Mouse (Mus musculus) right cerebral cortex, adult 18-20 months (tissue): ENCODE results near the gene Auh.

Source experiments
- DNase-seq: peaks from one replicate; pipeline ENCODE4 v3.0.0; 2022; ENCODE audit warnings: mixed read lengths

Auh gene

DNA sequence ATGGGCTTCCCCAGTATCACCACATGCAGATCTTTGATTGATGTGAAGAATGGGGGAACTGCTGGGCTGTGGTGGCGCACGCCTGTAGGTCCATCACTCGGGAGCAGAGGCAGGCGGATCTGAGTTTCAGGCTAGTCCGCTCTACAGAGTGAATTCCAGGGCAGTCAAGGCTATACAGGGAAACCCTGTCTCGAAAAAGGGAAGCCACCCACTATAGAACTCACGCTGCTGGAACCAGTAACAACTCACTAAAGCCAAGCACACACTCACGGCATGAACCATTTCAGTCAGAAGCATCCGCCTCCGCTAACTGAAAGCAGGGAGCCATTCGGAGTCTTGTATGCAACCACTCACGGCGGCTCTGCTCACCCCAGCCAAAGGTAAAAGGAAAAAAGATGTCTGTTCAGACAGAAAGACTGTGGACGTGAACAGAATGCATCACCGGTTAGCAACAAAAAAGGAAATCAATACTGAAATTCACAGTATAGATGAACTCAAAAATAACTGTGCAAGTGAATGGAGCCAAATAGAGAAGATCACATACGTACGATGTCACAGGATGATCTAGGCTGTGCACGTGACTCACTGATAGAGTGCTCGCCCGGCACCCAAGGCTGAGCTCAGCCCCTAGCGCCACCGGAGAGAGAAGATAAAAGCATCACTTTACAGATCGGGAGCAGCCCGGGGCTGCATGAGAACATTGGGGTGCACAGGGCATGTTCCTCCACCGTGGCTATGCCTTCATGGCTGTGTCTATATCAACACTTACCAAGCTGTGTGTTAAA is 53.7 kb downstream of the Auh start:
- peak; percentile 71 for DNase-seq

DNA sequence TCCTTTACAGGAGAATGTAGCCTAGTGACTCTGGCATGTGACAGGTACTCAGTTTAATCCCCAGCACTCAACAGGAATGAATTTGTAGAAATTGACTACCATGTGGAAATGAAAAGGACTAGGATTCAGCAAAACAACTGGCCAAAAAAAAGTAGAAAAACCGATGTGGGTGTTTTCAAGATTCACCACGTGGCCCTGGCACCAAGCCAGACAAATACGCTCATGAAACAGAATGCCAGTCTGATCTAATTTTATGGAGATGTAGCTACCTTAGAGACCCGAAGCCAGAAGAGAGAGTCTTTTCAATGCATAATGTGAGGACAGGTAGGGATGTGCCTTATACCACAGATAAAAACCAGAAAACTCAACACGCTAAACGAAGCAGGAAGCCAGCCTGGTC is 54.4 kb downstream of the Auh start:
- DNase-seq, result no peak

DNA sequence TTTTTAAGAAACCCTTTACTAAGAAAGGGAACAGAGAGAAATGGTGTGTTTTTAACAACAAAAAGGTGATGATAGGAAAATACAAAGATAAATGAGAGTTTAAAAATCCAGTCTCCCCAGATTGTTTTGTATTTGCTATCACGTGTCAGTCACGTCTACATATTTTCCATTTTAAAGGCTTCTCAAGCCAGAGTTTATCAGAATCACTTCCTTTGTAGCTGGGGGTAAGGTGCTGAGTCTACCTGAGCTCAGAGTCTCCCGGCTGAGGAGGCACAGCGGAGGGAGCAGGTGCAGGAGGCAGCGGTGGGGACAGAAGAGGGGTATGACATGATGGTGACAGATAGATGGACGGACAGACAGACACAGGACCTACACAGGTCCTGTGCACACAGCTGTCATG is 55.1 kb downstream of the Auh start:
- DNase-seq, result no peak

DNA sequence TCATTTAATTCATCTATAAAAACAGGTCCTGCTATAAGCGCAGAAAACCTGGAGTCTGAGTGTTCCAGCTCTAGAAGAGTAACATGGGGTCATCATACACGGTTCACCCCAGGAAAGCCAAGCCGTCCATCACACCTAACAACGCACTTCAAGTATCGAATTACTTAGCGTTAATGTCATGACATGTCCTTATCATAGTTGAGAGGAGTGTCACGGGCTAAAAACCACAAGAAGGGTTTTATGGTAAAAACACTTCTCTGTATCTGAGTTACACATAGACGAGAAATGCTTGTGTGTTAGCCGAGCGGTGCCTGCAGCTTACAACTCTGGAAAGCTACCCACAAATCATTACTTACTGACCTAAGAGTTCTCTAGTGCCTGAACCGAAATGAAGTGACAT is 55.6 kb downstream of the Auh start:
- no peak for DNase-seq

DNA sequence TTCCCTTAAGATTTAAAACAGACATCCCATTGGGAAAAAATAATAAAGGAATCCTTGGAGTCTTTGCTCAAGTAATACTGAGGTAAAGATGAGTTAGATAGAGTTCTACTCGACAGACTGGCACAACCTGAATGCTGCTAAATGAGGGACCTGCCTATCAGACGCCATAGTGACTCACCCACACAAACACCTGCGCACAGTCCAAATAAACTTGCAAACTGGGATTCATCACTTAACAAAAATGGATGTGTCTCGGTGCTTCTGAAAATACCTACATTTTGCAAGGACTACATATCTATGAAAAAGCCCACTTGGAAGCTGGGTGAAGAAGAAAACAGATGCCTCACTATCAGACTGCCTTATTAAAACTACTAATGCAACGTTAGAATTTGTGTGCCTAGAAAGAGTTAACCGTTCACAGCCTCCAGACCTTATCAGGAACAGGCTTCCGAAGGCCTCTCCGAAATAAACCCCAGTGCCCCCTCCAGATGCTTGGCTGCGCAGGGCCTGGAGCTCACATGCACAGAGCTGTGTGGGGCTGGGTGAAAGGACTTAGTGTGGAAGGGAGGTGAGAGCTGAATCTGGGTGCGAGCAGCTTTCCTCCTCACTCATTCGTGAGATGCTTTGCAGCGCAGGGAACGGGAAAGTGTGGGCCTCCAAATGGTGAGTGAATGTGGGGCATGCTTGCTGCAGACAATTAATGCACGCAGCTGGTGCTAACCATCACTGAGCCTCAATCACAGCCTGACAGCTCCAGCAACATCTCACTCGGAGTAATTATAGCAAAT is 63.3 kb downstream of the Auh start:
- DNase-seq, result peak; percentile 67

DNA sequence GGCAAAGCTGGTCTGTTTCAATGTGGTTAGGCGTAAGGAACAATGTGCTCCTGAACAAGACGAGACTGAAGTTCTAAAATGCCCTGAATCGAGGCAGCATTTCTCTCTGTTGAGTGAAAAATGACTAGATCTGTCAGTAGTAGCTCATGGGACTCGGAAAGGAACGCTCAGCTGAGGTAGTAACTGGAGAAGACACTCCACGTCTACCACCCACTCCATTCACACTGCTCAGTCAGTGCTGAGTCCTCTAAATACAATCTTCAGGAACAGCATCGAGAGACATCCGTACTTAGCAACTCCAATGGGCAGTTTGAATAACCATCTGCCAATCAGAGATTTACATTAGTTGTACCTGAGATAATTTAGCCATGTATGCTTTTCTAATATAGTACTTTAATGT is 66.0 kb downstream of the Auh start:
- DNase-seq, result peak; percentile 36

DNA sequence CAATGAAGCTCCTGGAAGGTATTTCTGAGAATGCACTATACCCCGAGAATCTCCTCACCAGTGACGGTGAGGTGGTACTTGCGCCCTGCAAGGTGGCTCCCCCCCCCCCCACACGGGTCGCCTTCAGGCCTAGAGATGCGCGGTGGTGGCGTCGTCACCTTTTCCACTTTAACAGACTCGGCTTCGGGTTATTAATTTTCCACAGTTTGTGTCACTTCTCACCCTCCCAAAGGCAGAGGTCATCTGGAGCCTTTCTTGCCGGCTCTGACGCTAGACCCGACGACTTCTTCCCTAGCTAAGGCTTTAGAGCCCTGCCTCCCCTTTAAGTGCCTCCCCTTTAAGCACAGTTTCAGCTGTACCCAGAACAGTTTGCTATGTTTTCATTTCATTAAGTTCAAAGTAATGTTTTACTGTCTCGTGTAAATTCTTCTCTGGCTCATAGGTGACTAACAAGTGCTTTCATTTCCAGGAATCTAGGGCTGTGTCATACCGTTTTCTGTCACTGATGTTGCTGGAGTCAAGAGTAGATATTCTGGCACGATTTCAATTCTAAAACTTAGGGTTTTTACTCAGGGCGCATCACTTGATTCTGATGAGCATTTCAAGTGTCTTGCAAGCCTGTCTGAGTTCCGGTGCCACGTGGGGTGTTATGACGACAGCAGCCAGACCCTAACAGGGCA is 69.3 kb downstream of the Auh start:
- no peak for DNase-seq

DNA sequence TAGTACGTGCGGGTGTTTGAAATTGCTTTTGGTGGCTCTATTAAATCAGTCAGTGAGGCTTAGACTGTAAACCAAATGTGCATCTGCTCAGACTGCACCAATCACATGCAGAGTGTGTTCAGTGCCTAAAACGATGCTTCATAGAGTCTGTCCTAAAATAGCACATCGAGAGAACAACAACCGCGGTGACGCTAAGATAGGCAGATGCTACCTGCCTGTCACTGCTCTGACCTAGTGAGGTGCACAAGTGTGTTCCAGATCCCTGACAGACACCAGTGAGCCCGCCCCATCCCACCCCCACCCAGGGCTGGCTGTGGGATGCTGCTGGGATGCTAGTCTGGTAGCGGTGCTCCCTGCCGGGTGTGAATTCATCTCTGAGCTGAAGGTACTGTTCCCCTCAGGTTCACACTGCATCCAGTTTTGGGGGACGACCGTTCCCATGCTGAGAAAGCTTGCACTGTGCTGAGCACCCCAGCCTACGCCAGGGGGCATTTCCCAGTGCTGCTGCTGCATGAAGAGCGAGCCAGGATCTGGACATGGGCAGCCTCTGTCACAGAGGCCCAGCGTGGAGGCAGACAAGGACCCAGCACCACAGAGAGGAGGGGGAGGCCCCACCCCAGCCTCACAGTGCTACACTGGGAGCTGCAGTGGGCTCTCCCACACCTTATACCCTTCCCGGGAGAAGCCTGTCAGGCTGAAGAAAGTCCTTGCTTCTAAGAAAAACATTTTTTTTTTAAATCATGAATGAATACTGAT is 70.2 kb downstream of the Auh start:
- DNase-seq, result no peak

DNA sequence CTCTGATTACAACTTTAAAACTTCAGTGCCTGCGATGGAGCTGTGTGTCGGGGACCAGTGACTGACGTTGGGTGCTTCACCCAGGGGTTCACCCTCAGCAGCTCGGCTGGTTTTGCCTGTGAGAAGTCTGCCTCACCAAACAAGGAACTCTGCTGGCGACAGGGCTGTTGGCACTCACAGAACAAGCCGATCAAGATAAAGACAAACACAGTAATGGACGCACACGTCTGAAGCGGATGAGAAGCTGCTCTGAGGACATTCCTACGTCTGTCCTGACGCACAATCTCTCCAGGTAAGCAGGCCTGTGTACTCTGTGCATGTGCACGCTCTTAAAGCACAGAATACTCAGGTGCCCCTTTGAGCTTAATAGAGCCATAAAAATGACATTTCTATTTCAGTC is 71.1 kb downstream of the Auh start:
- no peak for DNase-seq

DNA sequence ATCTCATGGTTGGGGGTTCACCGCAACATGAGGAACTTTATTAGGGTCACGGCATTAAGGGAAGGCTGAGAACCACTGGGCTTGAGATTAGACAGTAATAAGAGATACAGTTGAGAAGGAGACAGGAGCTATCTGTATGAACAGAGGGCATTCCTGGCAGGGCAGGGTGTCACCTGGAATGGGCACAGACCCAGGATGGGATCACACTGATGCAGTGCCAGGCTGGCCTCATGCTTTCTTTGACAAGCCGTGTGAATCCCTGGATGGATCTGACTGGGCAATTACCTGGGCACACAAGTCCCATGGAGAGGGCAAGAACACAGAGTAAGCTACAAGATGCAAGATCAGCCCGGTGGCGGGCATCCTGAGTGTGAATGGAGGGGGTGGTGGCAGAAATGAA is 71.7 kb downstream of the Auh start:
- DNase-seq, result no peak

DNA sequence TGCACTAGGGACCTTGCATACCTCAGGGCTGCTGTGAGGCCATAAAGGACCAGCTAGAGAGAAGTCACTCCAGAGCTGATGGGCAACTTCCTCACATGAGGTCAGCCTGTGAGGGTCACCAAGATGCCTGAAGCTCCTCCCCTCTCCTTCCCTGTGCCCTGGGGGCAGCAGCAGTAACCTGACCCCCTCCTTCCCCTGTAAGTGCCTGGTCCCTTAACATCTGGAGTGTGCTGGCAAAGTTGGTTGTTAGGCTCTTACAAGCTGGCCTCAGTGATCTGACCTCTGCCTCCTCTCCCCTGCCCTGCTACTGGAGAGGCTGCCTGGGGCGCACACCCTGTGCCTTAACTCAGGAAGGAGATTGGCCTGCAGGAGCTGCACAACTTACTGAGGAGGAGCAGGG is 75.9 kb downstream of the Auh start:
- DNase-seq, result no peak

DNA sequence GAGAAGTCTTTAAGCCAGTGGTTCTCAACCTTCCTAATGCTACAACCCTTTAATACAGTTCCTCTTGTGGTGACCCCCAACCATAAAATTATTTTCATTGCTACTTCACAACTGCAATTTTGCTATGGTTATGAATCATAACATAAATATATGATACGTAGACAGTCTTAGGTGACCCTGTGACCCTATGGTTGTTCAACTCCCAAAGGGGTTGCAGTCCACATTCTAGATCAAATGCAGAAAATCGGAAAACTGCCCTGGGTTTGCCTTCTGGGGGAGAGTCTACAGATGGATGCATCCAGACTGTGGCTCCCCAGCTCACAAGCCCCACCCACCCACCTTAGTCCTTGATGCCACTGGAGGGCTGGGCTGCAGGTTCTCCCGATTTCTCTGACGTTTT is 77.6 kb downstream of the Auh start:
- no peak for DNase-seq

DNA sequence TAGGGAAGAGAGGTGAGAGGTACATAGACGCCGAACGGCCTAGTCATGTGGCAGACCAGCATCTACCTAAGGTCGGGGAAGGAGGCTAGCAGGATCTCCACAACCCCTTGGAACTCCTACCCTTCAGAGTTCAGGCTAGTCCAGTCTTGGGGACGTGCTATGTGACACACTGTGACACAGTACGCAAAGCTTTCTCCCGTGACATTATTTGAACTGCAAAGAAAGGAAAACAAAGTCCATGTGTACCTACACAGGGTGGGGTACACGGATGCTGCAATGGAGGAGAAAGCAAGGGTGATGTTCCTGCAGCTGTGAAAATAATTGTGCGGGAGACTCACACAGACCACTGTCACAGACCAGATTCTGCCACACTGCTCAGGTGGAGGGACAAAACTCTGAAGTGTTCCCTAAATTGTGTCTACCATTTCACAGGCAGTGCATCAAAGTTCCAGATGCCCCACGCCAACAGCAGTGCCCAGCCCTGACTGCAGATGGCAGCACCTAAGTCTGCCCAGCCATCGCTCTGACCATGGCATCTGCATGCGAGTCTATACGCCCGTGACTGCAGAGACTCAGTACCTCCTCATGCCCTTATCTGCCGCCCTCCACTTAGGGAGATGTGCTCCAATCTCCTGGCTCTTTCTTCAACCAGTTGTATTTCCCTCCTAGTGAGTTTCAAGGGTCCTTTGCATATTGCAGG is 79.3 kb downstream of the Auh start:
- DNase-seq, result no peak

DNA sequence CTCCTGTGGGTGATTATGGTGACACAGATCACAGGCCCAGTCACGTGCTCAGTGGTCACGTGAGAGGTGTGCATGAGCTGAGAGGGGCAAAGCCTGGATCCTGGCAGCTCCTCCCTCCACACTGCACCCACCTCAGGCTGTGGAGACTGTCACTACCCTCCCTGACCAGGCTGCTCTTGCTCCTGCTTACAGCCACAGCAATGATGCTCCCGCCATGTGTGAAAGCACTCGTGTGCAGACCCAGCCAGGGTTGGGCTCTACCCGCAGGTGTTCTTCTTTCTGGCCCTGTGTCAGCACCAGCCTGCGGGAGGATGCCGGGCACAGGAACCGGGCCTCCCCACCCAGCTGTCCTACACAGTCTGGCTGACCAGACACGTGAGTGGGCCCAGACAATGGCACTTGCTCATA is 80.1 kb downstream of the Auh start:
- no peak for DNase-seq

DNA sequence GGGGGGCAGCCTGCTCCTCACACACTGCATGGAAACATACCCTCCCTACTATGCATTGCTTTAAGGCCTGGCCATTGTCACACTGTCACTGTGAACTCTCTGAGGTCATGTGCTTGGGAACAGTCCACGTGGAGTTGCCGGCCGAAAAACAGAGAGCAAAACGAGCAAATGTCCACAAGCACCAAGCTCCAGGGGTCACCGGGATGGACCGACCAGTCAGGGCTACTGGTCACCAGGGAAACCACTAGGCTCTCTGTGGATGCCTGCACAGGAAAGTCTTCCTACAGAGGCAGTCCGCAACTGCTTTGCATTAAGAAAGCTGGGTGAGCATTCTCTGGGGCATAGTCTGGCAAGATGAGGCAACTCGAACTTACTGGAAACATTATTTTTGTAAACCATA is 82.0 kb downstream of the Auh start:
- DNase-seq, result no peak

DNA sequence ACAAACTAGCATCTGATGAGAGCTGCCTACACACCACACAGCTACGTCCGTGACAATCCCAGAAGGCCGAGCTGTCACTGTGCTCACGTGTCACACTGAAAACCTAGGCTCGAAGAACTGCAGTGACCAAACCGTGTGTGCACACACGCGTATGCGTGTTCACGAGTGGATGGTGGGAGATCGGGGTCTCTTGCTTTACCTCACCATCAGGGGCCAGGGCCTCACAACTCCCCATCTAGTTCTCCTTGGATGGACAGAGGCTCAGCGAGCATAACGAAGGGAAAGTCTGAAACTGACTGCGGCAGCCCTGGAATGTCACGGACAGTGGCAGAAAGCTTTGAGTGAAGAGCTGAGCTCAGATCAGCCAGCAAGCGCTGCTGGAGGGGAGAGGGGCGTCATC is 82.4 kb downstream of the Auh start:
- DNase-seq, result no peak

DNA sequence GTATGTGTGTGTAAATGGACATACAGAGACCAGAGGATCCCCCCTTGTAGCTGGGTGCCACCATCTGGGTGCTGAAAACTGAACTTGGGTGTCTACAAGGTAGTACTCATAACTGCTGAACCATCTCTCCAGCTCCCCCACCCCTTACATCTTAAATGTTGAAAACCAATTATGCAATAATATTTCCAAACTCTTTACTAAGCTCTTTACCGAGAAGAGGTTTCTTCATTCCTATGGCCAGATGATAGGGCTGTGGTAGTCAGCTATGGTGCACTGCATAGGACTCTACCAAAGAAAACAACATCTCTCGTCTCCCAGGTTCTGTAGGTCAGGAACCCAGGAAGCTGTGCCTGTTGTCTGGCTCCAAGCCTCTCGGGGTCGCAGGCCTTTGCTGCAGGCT is 83.9 kb downstream of the Auh start:
- DNase-seq, result no peak

DNA sequence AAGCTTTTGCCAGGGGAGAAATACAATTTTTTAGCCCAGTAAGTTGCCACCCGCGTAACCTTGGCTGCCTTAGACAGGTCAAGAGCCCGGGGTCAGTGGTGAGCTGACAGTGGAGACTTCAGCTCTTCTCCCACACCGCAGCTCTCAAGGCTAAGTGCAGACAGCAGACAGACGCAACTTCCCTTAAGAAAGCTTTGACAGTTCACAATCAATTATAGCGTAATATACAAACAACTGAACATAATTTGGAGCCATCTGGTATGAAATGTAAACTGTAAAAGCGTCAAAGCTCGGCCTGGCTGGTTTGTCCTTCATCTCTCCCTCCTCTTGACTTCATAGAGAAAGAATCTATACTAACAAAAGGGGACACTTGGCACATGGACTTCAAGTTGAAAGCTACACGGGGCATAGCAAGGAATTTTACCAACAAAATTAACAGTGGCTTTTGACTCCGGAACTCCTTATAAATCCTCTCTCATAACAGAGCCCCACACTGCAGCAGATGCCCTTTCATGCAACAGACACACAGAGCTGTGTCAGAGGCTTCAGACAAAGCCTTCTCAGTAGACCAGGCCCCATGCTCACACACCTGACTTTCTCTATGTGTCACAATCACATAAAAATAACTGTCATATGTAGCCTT is 85.8 kb downstream of the Auh start:
- DNase-seq, result no peak

DNA sequence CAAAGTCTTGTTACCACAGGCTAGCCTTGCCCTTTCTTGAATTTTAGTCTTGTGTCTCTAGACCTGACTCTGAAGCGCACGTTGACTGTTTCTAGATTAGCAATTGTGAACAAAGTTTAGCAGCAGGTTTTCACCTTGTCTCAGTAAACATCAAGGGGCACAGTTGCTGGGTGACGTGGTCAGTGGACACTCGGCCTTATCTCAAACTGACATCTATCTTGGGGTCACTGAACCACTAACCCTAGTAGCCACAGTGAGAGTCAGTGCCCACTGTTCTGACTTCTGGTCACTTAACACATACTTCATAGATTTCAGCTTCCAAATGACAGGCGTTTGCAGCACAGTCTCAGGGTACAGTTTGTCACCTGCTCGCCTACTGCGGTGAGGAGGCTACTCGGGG is 93.2 kb downstream of the Auh start:
- no peak for DNase-seq

DNA sequence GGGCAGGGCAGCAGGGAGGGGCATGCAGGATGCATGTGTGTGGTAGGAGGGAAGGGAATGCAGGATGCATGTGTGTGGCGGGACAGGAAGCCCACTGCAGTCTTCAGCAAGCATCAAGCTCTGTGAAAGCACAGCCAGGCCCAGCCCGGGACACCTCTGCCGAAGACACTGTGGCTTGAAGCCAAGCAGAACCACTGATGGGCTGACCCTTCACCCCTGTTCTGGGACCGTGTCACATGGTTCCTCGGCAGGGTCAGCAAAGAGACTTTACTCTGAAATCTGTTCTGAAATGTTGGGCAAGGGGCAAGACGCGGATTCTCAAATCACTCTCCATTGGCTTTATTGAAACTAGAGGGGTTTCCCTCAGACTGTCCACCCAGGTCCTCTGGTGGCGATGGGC is 94.9 kb downstream of the Auh start:
- no peak for DNase-seq

DNA sequence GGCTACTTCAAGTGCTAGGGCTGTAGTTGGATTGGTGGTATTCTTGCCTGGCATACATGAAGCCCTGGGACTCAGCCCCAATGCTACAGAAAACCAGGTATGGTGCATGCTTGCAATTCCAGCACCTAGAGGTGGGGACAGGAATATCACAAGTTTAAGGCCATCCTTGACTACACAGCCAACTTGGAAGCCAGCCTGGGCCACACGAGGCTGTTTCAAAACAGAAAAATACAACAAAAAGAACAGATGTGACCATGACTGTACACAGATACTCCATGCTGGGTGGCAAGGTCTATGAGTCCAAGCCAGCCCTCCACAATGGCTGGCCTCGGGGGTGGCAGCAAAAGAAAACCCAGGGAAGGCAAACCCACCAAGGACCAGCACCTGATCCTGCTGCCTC is 95.7 kb downstream of the Auh start:
- DNase-seq, result no peak

DNA sequence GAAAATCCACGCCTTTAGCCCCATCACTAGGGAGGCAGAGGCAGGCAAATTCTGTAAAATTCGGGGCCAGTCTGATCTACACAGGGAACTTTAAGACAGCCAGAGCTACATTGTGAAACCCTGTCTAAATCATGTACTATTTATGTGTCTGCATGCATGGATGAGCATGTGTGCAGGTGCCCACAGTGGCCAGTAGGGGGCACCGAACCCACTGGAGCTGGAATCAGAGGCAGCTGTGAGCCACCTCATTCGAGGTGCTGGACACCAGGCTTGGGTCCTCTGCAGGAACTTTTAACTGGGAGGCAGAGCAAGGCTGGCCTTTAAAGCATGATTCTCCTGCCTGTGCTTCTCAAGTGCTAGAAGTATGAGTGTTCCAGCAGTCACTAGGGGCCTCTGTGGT is 96.3 kb downstream of the Auh start:
- no peak for DNase-seq
